ENCODE assay signal across 8 mouse cellular contexts in the genomic region with DNA sequence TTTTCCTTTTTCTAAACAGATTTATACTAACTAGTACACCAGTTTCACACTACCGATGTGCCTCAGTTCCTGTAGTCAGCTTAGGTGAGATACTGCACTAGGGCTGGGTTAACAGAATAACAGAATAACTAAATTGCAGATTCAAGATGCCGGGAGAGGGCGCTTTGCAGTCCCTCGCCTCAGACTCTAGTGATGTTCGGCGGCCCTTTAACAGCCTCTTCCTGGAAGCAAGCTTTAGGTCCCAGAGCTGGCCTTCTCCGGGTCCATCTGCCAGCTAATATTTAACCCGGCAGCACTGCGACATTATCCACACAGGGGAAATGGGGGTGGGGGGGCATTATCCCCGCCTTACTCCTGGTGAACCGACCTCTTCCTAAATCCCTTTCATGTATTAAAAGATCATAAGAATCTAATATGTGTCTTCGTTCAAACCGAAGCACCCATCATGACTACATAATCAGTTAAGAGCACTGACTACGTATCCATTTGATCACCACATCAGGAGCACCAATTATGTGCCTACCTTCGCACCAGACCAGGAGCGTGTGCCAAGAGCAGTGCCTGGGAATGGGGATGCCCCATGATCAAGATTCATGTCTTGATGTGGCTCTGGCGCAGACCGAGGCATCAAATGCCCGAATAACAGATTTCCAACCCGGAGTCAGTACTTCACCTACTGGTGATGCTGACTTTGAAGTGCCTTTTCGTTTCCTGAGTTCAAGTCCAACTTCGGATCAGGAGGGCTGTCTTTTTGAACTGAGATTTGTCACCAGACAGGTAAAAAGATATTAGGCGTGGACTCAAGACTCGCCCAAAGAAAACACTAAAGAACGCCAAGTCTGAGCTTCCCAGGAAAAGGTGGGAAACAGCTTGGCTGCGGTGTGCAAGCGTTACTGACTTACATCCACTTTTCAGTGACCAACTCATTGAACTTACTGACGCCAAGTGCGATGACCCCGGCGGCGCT. TPM values are rescaled to one million over a fixed set of nuclear protein-coding genes. Genes with fewer than 3 reads are reported as not detected.
DNase-seq lines count a peak whose midpoint lies in the region; ATAC-seq lines count a peak whose summit lies in the region.

No protein-coding gene starts in this region.

- peak overlapping the region; percentile 18; the same call in 1 of the 2 replicates for H3K9ac ChIP-seq in embryonic facial prominence, embryonic 11.5 days (replicated peaks; ENCODE audit: low read length)
- peak overlapping the region; percentile 88; the same call in 1 of the 2 replicates for H3K9ac ChIP-seq in stomach, embryonic 14.5 days (replicated peaks; ENCODE audit: low read depth, low read length)

- H3K9me3 ChIP-seq in embryonic facial prominence, embryonic 11.5 days (replicated peaks; ENCODE audit: control insufficient read depth, low read length): no peaks in the 10 kb centered on the region
- H3K9me3 ChIP-seq in stomach, embryonic 14.5 days (ENCODE audit: control insufficient read depth, low read depth, low read length): no peaks in the 10 kb centered on the region

- H3K27ac ChIP-seq in embryonic facial prominence, embryonic 11.5 days (replicated peaks; ENCODE audit: low read depth, low read length): peak overlapping the region; percentile 94; the same call in 1 of the 2 replicates
- peak overlapping the region; percentile 92 for H3K27ac ChIP-seq in stomach, embryonic 14.5 days (ENCODE audit: low read length)

- H3K27me3 ChIP-seq in embryonic facial prominence, embryonic 11.5 days (ENCODE audit: control insufficient read depth, insufficient read depth, low read length): no peaks in the 10 kb centered on the region
- H3K27me3 ChIP-seq in stomach, embryonic 14.5 days (ENCODE audit: control insufficient read depth, insufficient read depth, low read length): no peaks in the 10 kb centered on the region

- WGBS in embryonic facial prominence, embryonic 11.5 days: 15% methylated on average over 32 of the region's 32 CpGs
- 10% methylated on average over 32 of the region's 32 CpGs for WGBS in stomach, embryonic 14.5 days

- ATAC-seq in embryonic facial prominence, embryonic 11.5 days (replicated peaks; ENCODE audit: insufficient number of reproducible peaks, low FRiP score, low TSS enrichment, low read depth): no peak
- no peak for ATAC-seq in stomach, embryonic 14.5 days (ENCODE audit: insufficient number of reproducible peaks, insufficient read depth, low FRiP score, low read depth)

- peak; percentile 63 for DNase-seq in layer of hippocampus, adult 11-12 months (ENCODE audit: low spot score)
- DNase-seq in layer of hippocampus, adult 9-10 months (ENCODE audit: low spot score): no peak
- DNase-seq in ZHBTc4 (ENCODE audit: low read depth, low spot score): peak; percentile 62
- DNase-seq in embryonic facial prominence, embryonic 11.5 days (ENCODE audit: low spot score): peak; percentile 79
- DNase-seq in heart, postnatal 4 days: peak; percentile 74
- peak; percentile 81 to 88 for DNase-seq in kidney, postnatal 4 days
- peak; percentile 84 for DNase-seq in lung, postnatal 36 days

- peak overlapping the region; percentile 67 for H3K4me2 ChIP-seq in embryonic facial prominence, embryonic 11.5 days (ENCODE audit: low read depth, low read length)
- H3K4me2 ChIP-seq in stomach, embryonic 14.5 days (replicated peaks; ENCODE audit: low read depth, low read length): peak overlapping the region; percentile 96

- peak overlapping the region; percentile 85 for H3K4me3 ChIP-seq in embryonic facial prominence, embryonic 11.5 days (ENCODE audit: low read depth, low read length)
- H3K4me3 ChIP-seq in stomach, embryonic 14.5 days (ENCODE audit: low read depth, low read length): peak overlapping the region; percentile 89

- H3K4me1 ChIP-seq in embryonic facial prominence, embryonic 11.5 days (ENCODE audit: control insufficient read depth, insufficient read depth, low read length): peaks cover 16% of the 10 kb centered on the region
- H3K4me1 ChIP-seq in stomach, embryonic 14.5 days (ENCODE audit: control insufficient read depth, insufficient read depth, low read length): peaks cover 44% of the 10 kb centered on the region

- H3K36me3 ChIP-seq in embryonic facial prominence, embryonic 11.5 days (replicated peaks; ENCODE audit: control insufficient read depth, insufficient read depth, low read depth, low read length): peaks cover 2% of the 10 kb centered on the region; the same call in 1 of the 2 replicates
- peaks cover 4% of the 10 kb centered on the region; the same call in 1 of the 2 replicates for H3K36me3 ChIP-seq in stomach, embryonic 14.5 days (ENCODE audit: control insufficient read depth, insufficient read depth, low read length)

RNA-seq across cellular contexts. Expression of gene Glis2, which starts 1.3 kb away (rescaled TPM):
- polyA plus RNA-seq in embryonic facial prominence, embryonic 11.5 days (2014; fragmentation: Nextera tagmentation; extraction: Ambion mirVana): 19.9 and 21.2 TPM in 2 replicates
- 10 to 100 TPM; 35.3 to 43.8 TPM for total RNA-seq in heart, postnatal 4 days (2021)
- 31.0 and 34.7 TPM in 2 replicates for polyA plus RNA-seq in stomach, embryonic 14.5 days (2014; fragmentation: Nextera tagmentation; extraction: Ambion mirVana)

RNA-seq across cellular contexts. Expression of gene Pam16, which starts 31.6 kb away (rescaled TPM):
- 103 and 105 TPM in 2 replicates for polyA plus RNA-seq in embryonic facial prominence, embryonic 11.5 days (2014; fragmentation: Nextera tagmentation; extraction: Ambion mirVana)
- total RNA-seq in heart, postnatal 4 days (2021): 10 to 100 TPM; 89.5 to 92.6 TPM
- 84.7 and 85.5 TPM in 2 replicates for polyA plus RNA-seq in stomach, embryonic 14.5 days (2014; fragmentation: Nextera tagmentation; extraction: Ambion mirVana)

RNA-seq across cellular contexts. Expression of gene Tfap4, which starts 33.5 kb away (rescaled TPM):
- 27.2 and 28.6 TPM in 2 replicates for polyA plus RNA-seq in embryonic facial prominence, embryonic 11.5 days (2014; fragmentation: Nextera tagmentation; extraction: Ambion mirVana)
- 1 to 10 TPM; 3.5 to 4.7 TPM for total RNA-seq in heart, postnatal 4 days (2021)
- 24.9 and 25.7 TPM in 2 replicates for polyA plus RNA-seq in stomach, embryonic 14.5 days (2014; fragmentation: Nextera tagmentation; extraction: Ambion mirVana)

RNA-seq across cellular contexts. Expression of gene Vasn, which starts 46.5 kb away (rescaled TPM):
- 10.9 and 14.1 TPM in 2 replicates for polyA plus RNA-seq in embryonic facial prominence, embryonic 11.5 days (2014; fragmentation: Nextera tagmentation; extraction: Ambion mirVana)
- 10 to 100 TPM; 17.7 to 18.2 TPM for total RNA-seq in heart, postnatal 4 days (2021)
- 17.5 and 20.4 TPM in 2 replicates for polyA plus RNA-seq in stomach, embryonic 14.5 days (2014; fragmentation: Nextera tagmentation; extraction: Ambion mirVana)

RNA-seq across cellular contexts. Expression of gene Dnaja3, which starts 46.6 kb away (rescaled TPM):
- 56.9 and 58.3 TPM in 2 replicates for polyA plus RNA-seq in embryonic facial prominence, embryonic 11.5 days (2014; fragmentation: Nextera tagmentation; extraction: Ambion mirVana)
- total RNA-seq in heart, postnatal 4 days (2021): 10 to 100 TPM; 82.7 to 84.7 TPM
- polyA plus RNA-seq in stomach, embryonic 14.5 days (2014; fragmentation: Nextera tagmentation; extraction: Ambion mirVana): 57.8 and 61.6 TPM in 2 replicates
